Mouse (Mus musculus): ENCODE results near the gene Hap1.

DNA sequence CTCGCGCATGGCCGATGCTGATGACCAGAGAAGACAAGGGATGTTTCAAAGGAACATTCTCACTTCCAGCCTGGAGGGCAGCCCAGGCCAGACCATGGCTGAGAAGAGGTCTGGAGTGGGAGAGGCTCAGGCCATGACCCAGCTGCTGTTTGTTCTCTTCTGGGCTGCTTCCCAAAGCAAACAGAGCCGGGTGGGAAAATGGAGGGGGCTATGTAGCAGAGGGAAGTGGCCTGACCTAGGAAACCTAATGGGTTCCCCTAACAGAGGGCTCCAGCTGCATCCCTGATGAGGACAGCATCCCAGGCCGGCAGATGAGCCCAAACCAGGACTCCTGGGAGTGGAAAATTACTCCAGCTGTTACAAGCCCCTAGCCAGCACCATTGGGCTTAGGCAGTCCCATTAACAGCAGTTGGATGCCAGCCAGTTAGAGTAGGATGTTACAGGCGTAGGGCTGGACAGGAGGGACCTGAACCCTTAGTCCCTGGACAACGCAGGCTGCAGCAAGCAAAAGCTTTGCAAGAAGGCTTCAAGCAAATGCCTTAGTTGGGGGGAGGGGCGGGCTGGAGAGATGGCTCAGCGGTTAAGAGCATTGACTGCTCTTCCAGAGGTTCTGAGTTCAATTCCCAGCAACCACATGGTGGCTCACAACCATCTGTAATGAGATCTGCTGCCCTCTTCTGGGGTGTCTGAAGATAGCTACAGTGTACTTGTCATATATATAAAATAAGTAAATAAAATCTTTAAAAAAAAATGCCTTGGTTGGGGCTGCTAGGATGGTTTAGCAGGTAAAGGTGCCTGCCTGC lies 35.4 kb upstream of the Hap1 start:
- TF ChIP-seq CHD2 (IDR thresholded peaks at IDR 0.05; ENCODE audit: low read length) (no peak), GATA1 (IDR thresholded peaks at IDR 0.05; ENCODE audit: low read depth, low read length) (no peak)
